Mouse (Mus musculus): ENCODE data around the gene Mtf1. TPM values are rescaled to one million over a fixed set of nuclear protein-coding genes. Genes with fewer than 3 reads are reported as not detected.

The Mtf1 gene
- total RNA-seq, 2 experiments from 2014 or later: 44.4 to 50.7 TPM

- no peak for ATAC-seq (replicated peaks; ENCODE audit: low FRiP score, low TSS enrichment, poor library complexity, severe bottlenecking)
Observed at GRCm38 (mm10) chr4:124796141-124796540, 5.8 kb upstream of the Mtf1 start.

- no peak for ATAC-seq (replicated peaks; ENCODE audit: low FRiP score, low TSS enrichment, poor library complexity, severe bottlenecking)
Observed at GRCm38 (mm10) chr4:124796913-124797312, 5.0 kb upstream of the Mtf1 start.

GRCm38 (mm10) chr4:124802309-124803260 is 681 bp downstream of the Mtf1 start:
- peak; percentile 96 for ATAC-seq (replicated peaks; ENCODE audit: low FRiP score, low TSS enrichment, poor library complexity, severe bottlenecking)

GRCm38 (mm10) chr4:124803406-124803805 is 1.5 kb downstream of the Mtf1 start:
- ATAC-seq (replicated peaks; ENCODE audit: low FRiP score, low TSS enrichment, poor library complexity, severe bottlenecking): no peak

GRCm38 (mm10) chr4:124808511-124808910 is 6.6 kb downstream of the Mtf1 start:
- no peak for ATAC-seq (replicated peaks; ENCODE audit: low FRiP score, low TSS enrichment, poor library complexity, severe bottlenecking)

- no peak for ATAC-seq (replicated peaks; ENCODE audit: low FRiP score, low TSS enrichment, poor library complexity, severe bottlenecking)
Observed at GRCm38 (mm10) chr4:124809136-124809883, 7.4 kb downstream of the Mtf1 start.

- ATAC-seq (replicated peaks; ENCODE audit: low FRiP score, low TSS enrichment, poor library complexity, severe bottlenecking): no peak
Observed at GRCm38 (mm10) chr4:124810056-124810455, 8.2 kb downstream of the Mtf1 start.

- ATAC-seq (replicated peaks; ENCODE audit: low FRiP score, low TSS enrichment, poor library complexity, severe bottlenecking): no peak
Observed at GRCm38 (mm10) chr4:124811347-124811975, 9.6 kb downstream of the Mtf1 start.

- ATAC-seq (replicated peaks; ENCODE audit: low FRiP score, low TSS enrichment, poor library complexity, severe bottlenecking): no peak
Observed at GRCm38 (mm10) chr4:124815901-124816300, 14.0 kb downstream of the Mtf1 start.

- peak; percentile 99 for ATAC-seq (replicated peaks; ENCODE audit: low FRiP score, low TSS enrichment, poor library complexity, severe bottlenecking)
Observed at GRCm38 (mm10) chr4:124817803-124818202, 15.9 kb downstream of the Mtf1 start.

- ATAC-seq (replicated peaks; ENCODE audit: low FRiP score, low TSS enrichment, poor library complexity, severe bottlenecking): no peak
Observed at GRCm38 (mm10) chr4:124818832-124819231, 16.9 kb downstream of the Mtf1 start.

- no peak for ATAC-seq (replicated peaks; ENCODE audit: low FRiP score, low TSS enrichment, poor library complexity, severe bottlenecking)
Observed at GRCm38 (mm10) chr4:124824967-124825366, 23.1 kb downstream of the Mtf1 start.

GRCm38 (mm10) chr4:124825371-124825965 is 23.6 kb downstream of the Mtf1 start:
- ATAC-seq (replicated peaks; ENCODE audit: low FRiP score, low TSS enrichment, poor library complexity, severe bottlenecking): no peak

GRCm38 (mm10) chr4:124829671-124830070 is 27.8 kb downstream of the Mtf1 start:
- ATAC-seq (replicated peaks; ENCODE audit: low FRiP score, low TSS enrichment, poor library complexity, severe bottlenecking): no peak

GRCm38 (mm10) chr4:124832796-124833195 is 30.9 kb downstream of the Mtf1 start:
- ATAC-seq (replicated peaks; ENCODE audit: low FRiP score, low TSS enrichment, poor library complexity, severe bottlenecking): no peak

GRCm38 (mm10) chr4:124838035-124838700 is 36.3 kb downstream of the Mtf1 start:
- ATAC-seq (replicated peaks; ENCODE audit: low FRiP score, low TSS enrichment, poor library complexity, severe bottlenecking): no peak

GRCm38 (mm10) chr4:124840998-124841397 is 39.1 kb downstream of the Mtf1 start:
- no peak for ATAC-seq (replicated peaks; ENCODE audit: low FRiP score, low TSS enrichment, poor library complexity, severe bottlenecking)

GRCm38 (mm10) chr4:124843493-124843892 is 41.6 kb downstream of the Mtf1 start:
- ATAC-seq (replicated peaks; ENCODE audit: low FRiP score, low TSS enrichment, poor library complexity, severe bottlenecking): peak; percentile 84

- peak; percentile 79 for ATAC-seq (replicated peaks; ENCODE audit: low FRiP score, low TSS enrichment, poor library complexity, severe bottlenecking)
Observed at GRCm38 (mm10) chr4:124847573-124847972, 45.7 kb downstream of the Mtf1 start.

Data from megakaryocyte-erythroid progenitor cell, adult 5-6 weeks (primary cell).